Mouse (Mus musculus): ENCODE measurements at regions not wholly inside any gene's neighbourhood (a gene's known extent, or its start where the extent isn't known, plus 50 kb on each side); places are given as distances from the start of the nearest gene placed in this dataset.
A peak's percentile ranks its signal among the peaks of the same experiment; 100 is the strongest.

DNA sequence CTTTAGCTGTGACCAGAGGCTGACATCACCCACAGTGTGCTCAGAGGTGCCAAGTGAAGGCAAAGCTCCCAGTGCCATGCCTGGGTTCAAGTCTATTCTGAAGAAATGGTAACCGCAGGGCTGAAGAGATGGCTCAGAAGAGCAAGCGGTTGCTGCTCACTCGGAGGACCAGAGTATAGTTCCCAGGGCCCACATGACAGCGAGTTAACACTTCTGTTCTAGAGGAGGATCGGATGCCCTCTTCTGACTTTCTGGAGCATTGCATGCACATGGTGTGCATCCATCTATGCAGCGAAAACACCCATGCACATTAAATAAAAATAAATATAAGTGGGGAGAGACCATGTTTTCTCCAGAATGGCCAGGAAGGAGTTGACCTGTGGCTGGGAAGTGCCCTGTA lies 209.5 kb downstream of the Sorl1 start:
- ATAC-seq (ENCODE audit: insufficient number of reproducible peaks, low FRiP score, low TSS enrichment, low read depth), result no peak
- no peaks in the 10 kb centered on the region for H3K36me3 ChIP-seq
- H3K27ac ChIP-seq (replicated peaks), result no peak overlapping the region
- no peak overlapping the region for H3K4me3 ChIP-seq (replicated peaks)
- no peaks in the 10 kb centered on the region for H3K27me3 ChIP-seq
- no peak overlapping the region for H3K9ac ChIP-seq
- 92% methylated on average over 6 of the region's 6 CpGs for WGBS
- no peaks in the 10 kb centered on the region for H3K9me3 ChIP-seq (replicated peaks)
- H3K4me2 ChIP-seq (replicated peaks), result no peak overlapping the region
- 0 out of 2 replicates have a peak, but pooled peaks cover 4% of the 10 kb centered on the region for H3K4me1 ChIP-seq

DNA sequence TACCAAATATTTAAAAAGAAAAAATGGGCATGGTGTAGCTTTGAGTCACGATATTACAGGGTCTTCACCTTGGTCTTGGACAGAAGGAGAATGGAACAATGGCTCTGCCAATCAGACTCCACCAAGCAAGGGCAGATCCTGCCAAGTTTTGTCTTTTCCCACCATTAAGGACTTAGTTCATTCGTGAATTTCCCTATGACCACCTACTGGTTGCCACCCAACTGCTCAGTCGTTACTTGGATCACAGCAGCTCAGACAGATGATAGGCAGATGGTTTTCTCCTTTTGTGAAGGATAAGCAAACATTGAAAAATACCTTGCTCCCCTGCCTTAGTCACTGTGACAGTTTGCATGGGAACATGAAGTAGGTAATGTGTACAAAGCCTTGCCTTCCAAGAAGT lies 210.2 kb downstream of the Sorl1 start:
- no peak overlapping the region for H3K27ac ChIP-seq (replicated peaks)
- no peaks in the 10 kb centered on the region for H3K36me3 ChIP-seq
- 65% methylated on average over 3 of the region's 3 CpGs for WGBS
- no peak overlapping the region for H3K4me2 ChIP-seq (replicated peaks)
- H3K9me3 ChIP-seq (replicated peaks), result no peaks in the 10 kb centered on the region
- H3K4me3 ChIP-seq (replicated peaks), result no peak overlapping the region
- H3K4me1 ChIP-seq, result 0 out of 2 replicates have a peak, but pooled peaks cover under 1% of the 10 kb centered on the region
- no peak overlapping the region for H3K9ac ChIP-seq
- no peaks in the 10 kb centered on the region for H3K27me3 ChIP-seq
- ATAC-seq (ENCODE audit: insufficient number of reproducible peaks, low FRiP score, low TSS enrichment, low read depth), result no peak

DNA sequence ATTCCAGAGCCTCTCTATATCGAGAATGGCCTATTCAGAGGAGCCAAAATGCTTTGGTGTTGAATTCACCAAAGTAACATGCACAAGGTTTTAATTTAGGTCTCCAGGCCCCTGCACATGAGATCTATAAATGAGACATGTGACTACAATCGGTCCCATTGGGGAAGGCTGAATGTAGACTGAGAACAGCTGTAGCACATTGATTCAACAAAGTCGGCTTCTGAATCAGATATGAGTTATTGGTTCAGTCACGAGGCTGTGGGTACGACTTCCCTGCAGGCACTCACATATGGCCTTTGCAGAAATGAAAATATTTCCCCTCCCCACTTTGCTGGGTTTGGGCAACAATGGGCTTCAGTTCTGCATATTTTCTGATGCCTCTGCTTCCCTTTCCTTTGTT lies 211.6 kb downstream of the Sorl1 start:
- Histone ChIP-seq H3K27me3 (no peaks in the 10 kb centered on the region), H3K9ac (no peak overlapping the region), H3K27ac (replicated peaks) (peak overlapping the region; percentile 28; the same call in 1 of the 2 replicates), H3K4me1 (no peaks in the 10 kb centered on the region), H3K36me3 (no peaks in the 10 kb centered on the region), H3K4me3 (replicated peaks) (no peak overlapping the region), H3K9me3 (replicated peaks) (no peaks in the 10 kb centered on the region), H3K4me2 (replicated peaks) (no peak overlapping the region)
- ATAC-seq (ENCODE audit: insufficient number of reproducible peaks, low FRiP score, low TSS enrichment, low read depth), result no peak
- WGBS, result 34% methylated on average over 5 of the region's 5 CpGs

DNA sequence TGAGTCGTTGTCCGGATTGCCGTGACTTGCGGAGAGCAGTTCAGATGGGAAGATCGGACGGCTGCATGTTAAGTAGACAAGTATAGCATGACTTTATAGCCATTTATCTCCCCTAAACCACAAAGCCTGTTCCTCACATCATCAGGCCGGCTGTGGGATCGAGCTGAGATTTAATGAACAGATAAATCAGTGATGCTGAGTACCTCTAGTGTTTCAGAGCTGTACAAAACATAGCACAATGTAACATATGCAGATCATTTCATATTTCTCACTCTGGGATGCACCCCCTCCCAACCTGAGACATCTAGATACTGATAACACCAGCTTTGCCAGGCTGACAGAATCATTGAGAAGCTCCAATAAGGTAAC lies 223.5 kb downstream of the Sorl1 start:
- Histone ChIP-seq H3K36me3 (no peaks in the 10 kb centered on the region), H3K9ac (no peak overlapping the region), H3K4me1 (peaks cover 18% of the 10 kb centered on the region), H3K4me2 (replicated peaks) (0 out of 2 replicates have a peak overlapping the region, but pooled peaks have one; percentile 21), H3K4me3 (replicated peaks) (no peak overlapping the region), H3K9me3 (replicated peaks) (no peaks in the 10 kb centered on the region), H3K27me3 (no peaks in the 10 kb centered on the region), H3K27ac (replicated peaks) (peak overlapping the region; percentile 76)
- ATAC-seq (ENCODE audit: insufficient number of reproducible peaks, low FRiP score, low TSS enrichment, low read depth), result no peak
- 43% methylated on average over 8 of the region's 8 CpGs for WGBS

DNA sequence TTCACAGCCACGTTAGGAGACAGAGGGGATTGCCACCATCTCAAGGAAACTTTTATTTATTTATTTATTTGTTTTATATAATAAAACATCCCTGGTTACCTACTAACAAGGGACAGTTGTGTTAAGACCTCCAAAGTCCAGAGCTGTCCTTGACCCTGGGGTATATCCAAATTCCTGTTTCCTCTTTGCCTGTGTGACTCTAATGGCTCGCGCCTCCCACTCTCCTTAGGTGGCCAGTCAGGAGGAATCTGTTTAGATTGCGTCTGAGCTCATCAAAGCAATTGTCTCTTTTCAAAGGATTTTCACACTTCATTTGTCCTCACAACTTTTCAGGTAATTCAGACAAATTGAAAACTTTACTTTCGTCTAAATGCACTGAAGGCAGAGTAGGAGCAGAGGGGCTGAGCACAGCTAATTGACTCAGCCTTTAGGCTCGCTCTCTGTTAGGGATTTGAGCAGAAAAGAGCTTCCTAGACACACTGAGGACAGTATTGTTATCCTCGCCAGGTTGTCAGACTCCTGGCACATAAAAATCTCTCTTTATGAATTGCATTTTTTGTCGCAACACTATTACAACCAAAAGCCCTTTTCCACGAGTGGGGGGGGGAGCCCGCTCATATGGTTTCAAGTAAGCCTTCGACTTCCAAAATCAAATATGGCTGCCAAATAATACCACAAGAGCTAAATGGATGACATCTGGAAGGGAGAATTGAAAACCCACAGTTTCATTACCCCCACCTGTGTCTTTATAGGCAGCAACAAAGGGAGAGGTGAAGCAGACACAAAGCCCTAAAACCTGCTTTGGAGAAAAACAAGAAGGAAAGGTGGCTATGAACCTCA lies 224.1 kb downstream of the Sorl1 start:
- ATAC-seq (ENCODE audit: insufficient number of reproducible peaks, low FRiP score, low TSS enrichment, low read depth), result no peak
- no peaks in the 10 kb centered on the region for H3K27me3 ChIP-seq
- H3K4me2 ChIP-seq (replicated peaks), result 0 out of 2 replicates have a peak overlapping the region, but pooled peaks have one; percentile 21
- peak overlapping the region; percentile 76 for H3K27ac ChIP-seq (replicated peaks)
- peaks cover 18% of the 10 kb centered on the region for H3K4me1 ChIP-seq
- H3K9ac ChIP-seq, result no peak overlapping the region
- WGBS, result 39% methylated on average over 11 of the region's 11 CpGs
- H3K9me3 ChIP-seq (replicated peaks), result no peaks in the 10 kb centered on the region
- no peak overlapping the region for H3K4me3 ChIP-seq (replicated peaks)
- H3K36me3 ChIP-seq, result no peaks in the 10 kb centered on the region

DNA sequence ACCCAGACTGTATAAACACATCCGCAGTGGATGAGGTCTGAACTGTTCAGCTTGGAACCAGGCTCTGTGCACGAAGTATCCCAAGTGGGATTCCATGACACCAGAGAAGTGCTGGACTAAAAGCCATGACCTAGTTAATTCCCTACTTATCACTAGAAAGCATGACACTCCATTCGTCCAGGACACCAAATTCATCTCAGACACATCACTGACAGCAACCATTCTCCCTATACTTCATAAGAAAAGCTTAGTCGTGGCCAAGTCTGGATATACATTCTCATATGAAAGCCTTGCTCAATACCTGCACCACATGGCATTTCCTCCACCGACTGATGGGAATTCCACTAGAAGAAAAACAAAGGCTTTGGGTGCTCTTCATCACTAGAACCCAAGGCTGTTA lies 229.0 kb downstream of the Sorl1 start:
- Histone ChIP-seq H3K36me3 (no peaks in the 10 kb centered on the region), H3K9ac (no peak overlapping the region), H3K4me3 (replicated peaks) (no peak overlapping the region), H3K27me3 (no peaks in the 10 kb centered on the region), H3K27ac (replicated peaks) (no peak overlapping the region), H3K4me2 (replicated peaks) (no peak overlapping the region), H3K9me3 (replicated peaks) (no peaks in the 10 kb centered on the region), H3K4me1 (peaks cover 31% of the 10 kb centered on the region)
- WGBS, result 81% methylated on average over 5 of the region's 5 CpGs
- ATAC-seq (ENCODE audit: insufficient number of reproducible peaks, low FRiP score, low TSS enrichment, low read depth), result no peak

DNA sequence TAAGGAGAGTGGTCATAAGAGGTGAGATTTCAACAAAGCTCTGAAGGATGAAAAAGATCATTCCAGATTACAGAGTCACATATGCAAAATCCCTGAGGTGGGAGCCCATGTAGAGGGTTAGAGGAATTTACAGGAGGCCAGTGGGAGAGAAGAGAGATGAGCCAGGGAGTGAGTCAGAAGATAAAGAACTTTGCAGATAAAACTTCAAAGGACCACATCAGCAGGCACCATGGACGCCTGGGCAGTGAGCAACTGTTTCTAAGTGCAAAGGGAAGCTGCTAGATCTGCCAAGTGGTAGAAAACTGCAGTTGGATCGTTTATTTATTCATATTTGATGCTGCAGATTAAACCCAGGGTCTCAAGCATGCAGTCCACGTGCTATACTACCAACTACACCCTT lies 231.3 kb downstream of the Sorl1 start:
- no peak for ATAC-seq (ENCODE audit: insufficient number of reproducible peaks, low FRiP score, low TSS enrichment, low read depth)
- H3K9ac ChIP-seq, result no peak overlapping the region
- no peaks in the 10 kb centered on the region for H3K36me3 ChIP-seq
- H3K27ac ChIP-seq (replicated peaks), result no peak overlapping the region; the same call in 1 of the 2 replicates
- no peaks in the 10 kb centered on the region for H3K9me3 ChIP-seq (replicated peaks)
- H3K4me3 ChIP-seq (replicated peaks), result no peak overlapping the region
- no peaks in the 10 kb centered on the region for H3K27me3 ChIP-seq
- WGBS, result 51% methylated on average over 3 of the region's 3 CpGs
- peaks cover 27% of the 10 kb centered on the region for H3K4me1 ChIP-seq
- no peak overlapping the region for H3K4me2 ChIP-seq (replicated peaks)

DNA sequence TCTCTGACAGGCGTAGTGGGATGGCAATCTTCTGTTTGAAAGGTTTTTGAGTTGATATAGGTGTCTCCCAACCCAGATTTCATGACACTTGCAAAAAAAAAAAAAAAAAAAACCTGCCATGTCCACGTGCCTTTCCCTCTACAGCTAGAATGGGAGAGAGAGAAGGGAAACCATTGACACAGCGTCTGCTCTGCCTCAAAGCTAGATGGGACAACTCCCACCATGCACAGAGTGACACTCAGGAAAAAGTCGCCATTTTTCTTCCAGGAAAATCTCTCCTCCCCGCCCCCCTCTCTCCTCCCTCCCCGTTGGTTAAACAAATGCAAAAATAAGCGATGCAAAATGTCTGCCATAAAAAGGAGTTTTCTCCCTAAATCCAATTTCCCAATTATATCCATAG lies 232.9 kb downstream of the Sorl1 start:
- no peaks in the 10 kb centered on the region for H3K27me3 ChIP-seq
- peaks cover 27% of the 10 kb centered on the region for H3K4me1 ChIP-seq
- peak overlapping the region; percentile 65 for H3K4me2 ChIP-seq (replicated peaks)
- H3K9me3 ChIP-seq (replicated peaks), result no peaks in the 10 kb centered on the region
- 47% methylated on average over 7 of the region's 7 CpGs for WGBS
- H3K9ac ChIP-seq, result no peak overlapping the region
- no peak overlapping the region for H3K4me3 ChIP-seq (replicated peaks)
- H3K27ac ChIP-seq (replicated peaks), result peak overlapping the region; percentile 95
- no peaks in the 10 kb centered on the region for H3K36me3 ChIP-seq
- no peak for ATAC-seq (ENCODE audit: insufficient number of reproducible peaks, low FRiP score, low TSS enrichment, low read depth)

DNA sequence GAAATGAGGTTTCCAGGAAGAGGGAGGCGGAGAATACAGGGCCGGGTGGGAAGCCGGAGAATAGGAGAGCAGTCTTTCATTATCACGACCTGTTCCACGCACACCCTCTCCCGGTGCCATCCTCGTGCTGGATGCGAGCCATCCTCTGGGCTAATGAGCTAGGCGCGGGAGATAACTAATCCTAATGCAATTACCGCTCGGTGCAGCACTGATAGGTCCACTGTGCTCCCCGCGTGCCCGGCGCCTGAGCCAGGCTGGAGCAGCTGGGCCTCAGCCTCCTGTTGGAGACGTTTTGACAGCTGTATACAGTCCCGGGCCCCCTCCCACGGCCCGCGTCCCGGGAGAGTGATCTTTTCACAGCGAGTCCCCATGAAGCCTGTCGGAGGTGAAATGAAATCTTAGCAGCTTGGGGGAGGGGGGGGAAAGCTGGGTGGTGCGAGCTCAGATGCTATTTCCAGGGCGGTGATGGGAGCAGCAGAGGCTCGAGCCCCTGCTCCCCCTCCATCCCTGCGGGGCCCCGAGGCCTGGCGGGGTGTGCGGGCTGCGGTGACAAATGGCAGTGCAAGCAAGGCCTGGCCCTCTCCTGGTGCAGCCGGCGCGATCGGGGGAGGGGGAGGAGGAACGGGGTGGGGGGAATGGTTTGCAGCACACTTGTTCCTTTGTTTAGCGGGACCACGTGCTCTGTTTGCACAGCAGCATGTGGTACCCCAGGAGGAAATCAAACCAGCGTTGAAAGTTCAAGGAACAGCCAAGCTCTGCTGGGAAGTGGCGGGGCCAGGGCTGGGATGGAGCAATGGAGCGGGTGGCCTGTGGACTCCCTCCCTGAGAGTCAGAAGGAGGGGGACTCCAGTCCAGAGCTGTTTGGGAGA lies 233.6 kb downstream of the Sorl1 start:
- no peaks in the 10 kb centered on the region for H3K27me3 ChIP-seq
- H3K9ac ChIP-seq, result peak overlapping the region; percentile 47
- H3K27ac ChIP-seq (replicated peaks), result peak overlapping the region; percentile 95
- peak overlapping the region; percentile 37 for H3K4me3 ChIP-seq (replicated peaks)
- H3K36me3 ChIP-seq, result no peaks in the 10 kb centered on the region
- no peaks in the 10 kb centered on the region for H3K9me3 ChIP-seq (replicated peaks)
- H3K4me2 ChIP-seq (replicated peaks), result peak overlapping the region; percentile 65
- H3K4me1 ChIP-seq, result peaks cover 27% of the 10 kb centered on the region
- ATAC-seq (ENCODE audit: insufficient number of reproducible peaks, low FRiP score, low TSS enrichment, low read depth), result peak; percentile 88
- 1% methylated on average over 42 of the region's 42 CpGs for WGBS

DNA sequence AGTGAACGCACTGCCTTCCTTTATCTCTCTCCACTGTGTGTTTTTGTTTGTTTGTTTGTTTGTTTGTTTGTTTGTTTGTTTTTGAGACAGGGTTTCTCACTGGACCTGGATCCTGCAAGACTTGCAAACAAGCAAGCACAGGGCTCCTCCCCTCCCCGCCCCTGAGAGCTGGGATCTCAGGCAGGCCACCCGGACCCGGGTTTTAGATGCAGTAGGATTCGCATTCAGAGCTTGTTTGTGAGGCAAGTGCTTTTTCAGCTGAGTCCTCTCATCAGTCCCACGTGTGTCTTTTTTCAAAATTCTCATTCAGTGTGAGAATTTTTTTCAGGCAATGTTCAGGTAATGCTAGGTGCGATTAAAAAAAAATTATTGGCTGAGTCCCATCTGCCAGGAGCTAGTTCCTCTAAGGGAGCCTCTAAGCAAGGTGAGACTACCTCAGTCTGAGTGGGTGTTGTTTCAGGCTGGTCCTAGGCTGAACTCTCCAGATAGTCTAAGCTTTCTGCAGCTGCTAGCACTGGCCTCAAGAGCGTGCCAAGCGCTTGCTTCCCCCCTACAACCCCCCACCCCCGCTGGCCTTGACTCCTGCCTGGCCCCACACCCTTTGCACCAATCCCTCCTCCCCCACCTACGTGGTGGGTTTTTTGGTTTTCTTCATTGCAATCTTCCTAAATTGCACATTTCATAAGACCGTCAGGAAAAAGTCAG lies 234.4 kb downstream of the Sorl1 start:
- no peaks in the 10 kb centered on the region for H3K27me3 ChIP-seq
- H3K4me1 ChIP-seq, result peaks cover 27% of the 10 kb centered on the region
- no peaks in the 10 kb centered on the region for H3K9me3 ChIP-seq (replicated peaks)
- H3K27ac ChIP-seq (replicated peaks), result peak overlapping the region; percentile 95
- 37% methylated on average over 12 of the region's 12 CpGs for WGBS
- peak overlapping the region; percentile 47; the same call in 1 of the 2 replicates for H3K9ac ChIP-seq
- no peaks in the 10 kb centered on the region for H3K36me3 ChIP-seq
- peak overlapping the region; percentile 65 for H3K4me2 ChIP-seq (replicated peaks)
- peak; percentile 72 for ATAC-seq (ENCODE audit: insufficient number of reproducible peaks, low FRiP score, low TSS enrichment, low read depth)
- H3K4me3 ChIP-seq (replicated peaks), result peak overlapping the region; percentile 37

DNA sequence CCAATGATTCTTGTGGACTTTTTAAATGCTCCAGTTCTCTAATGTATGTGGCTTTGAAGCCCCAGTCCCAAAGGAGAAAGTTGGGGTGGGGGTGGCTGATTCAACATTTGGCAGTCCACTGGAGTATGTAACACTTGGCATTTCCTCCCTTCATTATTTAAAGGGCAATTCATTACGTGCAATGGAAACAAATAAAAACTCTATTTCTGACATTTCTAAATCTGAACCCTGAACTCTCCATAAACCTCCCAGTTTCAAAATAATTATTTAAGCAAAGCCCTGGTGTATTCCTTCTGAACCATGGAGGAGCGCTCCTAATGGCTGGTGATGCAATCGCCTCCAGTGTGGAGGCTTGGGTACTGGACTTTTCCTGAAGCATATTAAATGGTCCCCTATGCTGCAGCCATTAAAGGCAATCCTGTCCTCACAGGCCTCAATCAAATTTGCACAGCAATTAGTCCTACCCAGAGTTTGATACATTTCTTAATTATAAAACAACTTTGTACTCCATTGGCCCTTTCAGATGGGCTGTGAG lies 235.4 kb downstream of the Sorl1 start:
- ATAC-seq (ENCODE audit: insufficient number of reproducible peaks, low FRiP score, low TSS enrichment, low read depth), result no peak
- Histone ChIP-seq H3K9me3 (replicated peaks) (no peaks in the 10 kb centered on the region), H3K9ac (no peak overlapping the region), H3K27me3 (no peaks in the 10 kb centered on the region), H3K4me3 (replicated peaks) (no peak overlapping the region), H3K36me3 (no peaks in the 10 kb centered on the region), H3K27ac (replicated peaks) (peak overlapping the region; percentile 95; the same call in 1 of the 2 replicates), H3K4me1 (peaks cover 21% of the 10 kb centered on the region), H3K4me2 (replicated peaks) (no peak overlapping the region)
- 76% methylated on average over 3 of the region's 3 CpGs for WGBS
